Mouse (Mus musculus) kidney, embryonic 14.5 days (tissue): ENCODE data around the gene Ncam1. TPM values are rescaled to one million over a fixed set of nuclear protein-coding genes. Genes with fewer than 3 reads are reported as not detected.
A peak's percentile ranks its signal among the peaks of the same experiment; 100 is the strongest.

Source experiments
- ATAC-seq: fragments of 200-750 bp; cut with Nextera tagmentation; 2 replicates; pipeline ENCODE4 v1.8.0; 2017; ENCODE audit warnings: moderate number of reproducible peaks, mild to moderate bottlenecking, moderate TSS enrichment, moderate library complexity; ENCODE audit not compliant: low FRiP score, low TSS enrichment
- H3K27ac ChIP-seq: fragments of 300-500 bp; sonication (generic); 2 replicates; pipeline ENCODE4 v1.5.1; 2014; ENCODE audit warnings: low read depth, mild to moderate bottlenecking, low read length, moderate library complexity, mixed read lengths
- H3K27me3 ChIP-seq: fragments of 300-500 bp; sonication (generic); 2 replicates; pipeline ENCODE4 v1.6.1; 2014; ENCODE audit warnings: mild to moderate bottlenecking, low read length; ENCODE audit not compliant: control insufficient read depth, insufficient read depth
- H3K36me3 ChIP-seq: fragments of 300-500 bp; sonication (generic); 2 replicates; pipeline ENCODE4 v1.6.1; 2014; ENCODE audit warnings: low read length, mixed read lengths; ENCODE audit not compliant: control insufficient read depth, insufficient read depth
- H3K4me1 ChIP-seq: fragments of 300-500 bp; sonication (generic); 2 replicates; pipeline ENCODE4 v1.6.1; 2014; ENCODE audit warnings: low read length, mixed read lengths; ENCODE audit not compliant: control insufficient read depth, insufficient read depth
- H3K4me2 ChIP-seq: fragments of 300-500 bp; sonication (generic); replicated peaks from 2 replicates; pipeline ENCODE4 v1.6.1; 2014; ENCODE audit warnings: low read depth, mild to moderate bottlenecking, low read length
- H3K4me3 ChIP-seq: fragments of 300-500 bp; sonication (generic); 2 replicates; pipeline ENCODE4 v1.5.1; 2014; ENCODE audit warnings: mild to moderate bottlenecking, low read length
- H3K9ac ChIP-seq: fragments of 300-500 bp; sonication (generic); 2 replicates; pipeline ENCODE4 v1.6.1; 2014; ENCODE audit warnings: low read depth, mild to moderate bottlenecking, low read length, moderate library complexity
- H3K9me3 ChIP-seq: fragments of 300-500 bp; sonication (generic); 2 replicates; pipeline ENCODE4 v1.6.1; 2016; ENCODE audit warnings: low read length; ENCODE audit not compliant: control insufficient read depth
- WGBS: fragments of 180-500 bp; shearing (Covaris S2); extraction: QIAGEN DNeasy Blood & Tissue Kit; methylation state at CpG from one replicate; pipeline ENCODE4 v1.1.7; 2014; 5-methylcytosine and 5-hydroxymethylcytosine counted together
- polyA plus RNA-seq: library from polyadenylated mRNA; unstranded; fragments of >200 nt; fragmentation: Nextera tagmentation; extraction: Ambion mirVana; gene quantifications from 2 replicates; pipeline ENCODE4 v1.2.1, GENCODE M21; 2014

Ncam1 gene
- polyA plus RNA-seq, 1 experiment from 2014 or later: 126 TPM

DNA sequence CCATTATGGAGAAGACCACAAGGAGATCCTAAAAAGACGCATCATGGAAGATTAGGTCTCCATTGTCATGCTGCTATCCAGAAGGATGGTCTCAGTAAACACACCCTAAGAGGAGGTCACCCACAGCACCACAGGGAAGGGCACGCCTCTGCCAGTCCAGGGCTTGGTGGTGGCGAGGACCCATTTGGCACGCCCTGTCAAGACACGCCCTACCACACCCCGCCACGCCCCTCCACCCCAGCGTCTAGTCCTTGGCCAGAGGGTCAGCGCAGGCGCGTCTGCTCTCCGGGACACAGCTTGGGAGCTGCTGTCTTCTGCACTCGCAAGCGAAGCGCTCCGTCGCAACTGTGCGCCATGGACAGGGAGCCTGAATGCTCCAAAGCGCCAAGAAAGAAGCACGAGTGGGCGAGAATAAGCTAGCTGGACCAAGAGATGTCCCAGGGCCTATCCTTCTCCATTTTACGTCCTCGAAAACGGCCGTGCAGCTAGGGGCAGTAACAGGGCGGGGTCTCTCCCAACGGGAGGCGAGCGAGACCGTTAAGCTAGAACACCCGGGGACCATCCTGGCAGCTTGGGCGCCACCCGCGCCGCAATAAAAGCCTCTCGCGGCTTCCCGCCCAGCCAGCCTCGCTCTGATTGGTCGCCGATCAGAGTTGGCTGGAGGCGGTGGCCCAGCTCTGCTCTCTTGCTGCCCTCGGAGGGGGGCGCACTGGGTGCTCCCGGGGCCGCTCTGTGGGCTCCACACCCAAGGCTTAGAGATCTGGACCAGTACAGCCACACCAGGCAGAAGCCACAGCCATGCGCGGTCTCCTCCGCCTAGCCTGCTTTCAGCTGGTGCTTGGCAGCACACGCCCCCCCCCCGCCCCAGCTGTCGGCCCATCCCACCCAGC is 1.9 kb downstream of the Ncam1 start:
- H3K9ac ChIP-seq: peak overlapping the region; percentile 88
- peaks cover 5% of the 10 kb centered on the region; the same call in 1 of the 2 replicates for H3K4me1 ChIP-seq
- no peaks in the 10 kb centered on the region for H3K36me3 ChIP-seq
- H3K9me3 ChIP-seq: no peaks in the 10 kb centered on the region
- H3K4me2 ChIP-seq: peak overlapping the region; percentile 83
- no peaks in the 10 kb centered on the region for H3K27me3 ChIP-seq
- H3K4me3 ChIP-seq: peak overlapping the region; percentile 96
- WGBS: under 1% methylated on average over 51 of the region's 52 CpGs
- peak overlapping the region; percentile 82 for H3K27ac ChIP-seq
- peak; percentile 89 for ATAC-seq

DNA sequence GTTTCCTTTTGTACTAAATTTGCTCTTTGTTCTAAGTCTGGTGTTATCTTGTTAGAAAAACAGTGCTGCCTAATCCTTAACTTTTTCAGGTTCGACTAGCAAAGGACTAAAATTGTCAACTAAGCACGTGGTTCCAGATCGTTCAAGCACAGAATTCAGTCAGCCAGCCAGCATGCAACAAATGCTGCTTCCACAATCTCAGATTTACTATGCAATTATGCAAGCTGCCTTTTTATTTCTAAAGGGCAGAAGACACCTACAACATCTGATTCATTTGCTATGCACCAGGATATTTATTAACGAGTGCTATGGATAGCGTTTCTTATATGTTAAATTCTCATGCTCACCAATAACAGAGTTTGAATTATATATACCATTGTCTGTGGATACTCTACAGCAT is 2.8 kb downstream of the Ncam1 start:
- 40% methylated on average over 5 of the region's 5 CpGs for WGBS
- H3K4me3 ChIP-seq: no peak overlapping the region
- no peak for ATAC-seq
- H3K9ac ChIP-seq: no peak overlapping the region
- H3K9me3 ChIP-seq: no peaks in the 10 kb centered on the region
- no peak overlapping the region for H3K27ac ChIP-seq
- H3K4me2 ChIP-seq: peak overlapping the region; percentile 83
- H3K27me3 ChIP-seq: no peaks in the 10 kb centered on the region
- H3K4me1 ChIP-seq: peaks cover 5% of the 10 kb centered on the region; the same call in 1 of the 2 replicates
- no peaks in the 10 kb centered on the region for H3K36me3 ChIP-seq

DNA sequence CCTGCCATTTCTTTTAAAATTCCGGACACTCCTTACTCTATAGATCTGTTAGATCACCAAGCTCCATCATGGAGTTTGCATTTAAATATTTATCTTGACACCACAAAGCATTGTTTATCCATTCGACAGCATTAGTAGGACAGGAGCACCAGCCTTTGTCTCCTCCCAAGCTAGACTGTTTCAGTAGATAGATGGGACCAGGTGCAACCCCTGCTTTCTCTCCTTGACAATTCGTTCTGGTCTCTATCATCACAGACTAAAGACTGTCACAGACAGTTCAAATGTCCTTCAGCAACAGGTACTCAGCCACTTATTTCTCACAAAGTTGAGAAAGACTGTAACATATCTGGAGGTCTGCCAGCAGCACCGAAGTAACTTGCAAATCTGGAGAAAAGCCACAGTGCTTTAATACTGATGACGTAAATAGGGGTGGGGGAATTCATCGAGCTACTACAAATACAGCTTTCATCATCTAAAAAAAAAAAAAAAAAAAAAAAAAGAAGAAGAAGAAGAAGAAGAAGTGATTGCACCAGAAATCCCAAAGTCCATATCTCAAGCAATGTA is 4.7 kb downstream of the Ncam1 start:
- H3K9me3 ChIP-seq: no peaks in the 10 kb centered on the region
- WGBS: 61% methylated on average over 6 of the region's 6 CpGs
- ATAC-seq: no peak
- H3K9ac ChIP-seq: no peak overlapping the region
- peaks cover 5% of the 10 kb centered on the region; the same call in 1 of the 2 replicates for H3K4me1 ChIP-seq
- no peaks in the 10 kb centered on the region for H3K36me3 ChIP-seq
- no peaks in the 10 kb centered on the region for H3K27me3 ChIP-seq
- H3K27ac ChIP-seq: no peak overlapping the region
- no peak overlapping the region for H3K4me3 ChIP-seq
- H3K4me2 ChIP-seq: no peak overlapping the region

DNA sequence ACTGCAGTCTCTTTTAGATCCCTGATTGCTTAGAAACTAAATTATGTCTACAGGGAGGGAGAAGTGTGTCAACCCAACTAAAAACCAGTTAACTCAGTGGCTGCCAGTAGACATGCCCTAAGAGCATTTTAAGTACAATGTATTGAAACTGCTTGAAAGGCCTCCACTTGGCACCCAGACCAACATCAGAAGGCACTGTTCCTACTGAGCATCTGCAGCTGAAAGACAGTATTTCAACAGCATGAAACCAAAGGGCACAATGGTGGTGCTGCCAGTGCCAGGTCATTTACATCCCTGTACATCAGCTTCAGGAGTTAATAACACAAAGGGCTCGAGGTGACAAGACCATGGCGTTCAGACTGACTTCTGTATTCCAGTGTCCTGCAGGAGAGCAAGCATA is 5.5 kb downstream of the Ncam1 start:
- peaks cover 5% of the 10 kb centered on the region; the same call in 1 of the 2 replicates for H3K4me1 ChIP-seq
- no peaks in the 10 kb centered on the region for H3K9me3 ChIP-seq
- no peak overlapping the region for H3K9ac ChIP-seq
- no peak overlapping the region for H3K4me3 ChIP-seq
- no peak for ATAC-seq
- H3K27me3 ChIP-seq: no peaks in the 10 kb centered on the region
- H3K27ac ChIP-seq: no peak overlapping the region
- 71% methylated on average over 2 of the region's 2 CpGs for WGBS
- no peak overlapping the region for H3K4me2 ChIP-seq
- H3K36me3 ChIP-seq: no peaks in the 10 kb centered on the region

DNA sequence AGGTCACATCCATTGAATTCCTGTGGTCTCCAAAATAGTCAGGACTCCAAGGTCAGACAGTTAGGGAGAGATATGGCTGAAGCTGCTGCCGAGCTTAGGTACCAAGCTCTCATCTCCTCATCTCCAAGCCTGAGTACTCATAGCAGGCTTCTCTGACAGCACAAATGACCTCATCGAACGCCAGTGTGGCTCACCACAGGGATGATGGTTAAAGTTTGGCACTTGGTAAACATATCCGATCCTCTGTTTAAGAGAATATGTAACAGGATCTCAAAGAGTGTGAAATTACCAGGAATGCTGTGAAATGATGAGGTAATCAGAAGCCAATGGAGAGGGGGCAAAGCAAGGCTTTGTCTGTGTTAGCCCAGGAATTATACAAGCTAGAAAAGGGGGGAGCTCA is 6.1 kb downstream of the Ncam1 start:
- Histone ChIP-seq H3K9me3 (no peaks in the 10 kb centered on the region), H3K27me3 (no peaks in the 10 kb centered on the region), H3K4me3 (no peak overlapping the region), H3K4me1 (peaks cover 5% of the 10 kb centered on the region; the same call in 1 of the 2 replicates), H3K9ac (no peak overlapping the region), H3K36me3 (no peaks in the 10 kb centered on the region), H3K27ac (no peak overlapping the region), H3K4me2 (no peak overlapping the region)
- 70% methylated on average over 4 of the region's 4 CpGs for WGBS
- ATAC-seq: no peak

DNA sequence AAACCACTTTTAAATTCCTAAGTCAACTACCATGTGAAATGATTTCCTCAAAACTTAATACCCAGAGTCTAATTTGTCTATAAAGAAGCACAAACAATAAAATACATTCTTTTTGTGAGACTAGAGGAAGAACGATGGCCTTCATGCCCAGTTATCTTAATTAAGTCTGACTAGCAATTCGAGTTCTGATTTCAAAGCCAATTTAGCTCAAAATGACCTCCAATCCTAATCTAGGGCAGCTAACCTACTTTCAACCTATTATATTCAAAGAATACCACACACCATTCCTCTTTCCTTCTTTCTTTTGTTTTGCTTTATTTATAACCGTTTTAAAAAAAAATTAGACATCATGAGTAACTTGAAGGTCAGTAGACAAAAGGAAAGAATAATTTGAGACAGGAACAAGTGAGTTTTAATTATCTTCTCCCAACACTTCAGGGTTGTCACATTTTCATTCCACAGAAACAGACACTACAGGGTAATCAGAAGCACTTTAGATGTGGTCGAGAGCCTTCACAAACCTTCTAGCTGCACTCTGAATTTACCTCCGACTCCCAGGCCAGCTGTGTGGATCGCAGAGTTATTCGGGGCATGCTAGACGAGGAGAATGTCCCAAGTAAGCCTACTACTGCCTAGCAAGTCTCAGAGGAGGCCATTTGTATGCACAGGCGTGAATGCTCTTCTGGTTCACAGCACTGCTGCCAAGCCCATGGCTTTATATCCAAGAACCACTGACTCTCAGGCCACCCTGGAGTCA is 17.5 kb downstream of the Ncam1 start:
- Histone ChIP-seq H3K9ac (no peak overlapping the region), H3K27ac (no peak overlapping the region), H3K36me3 (no peaks in the 10 kb centered on the region), H3K4me2 (no peak overlapping the region), H3K4me3 (no peak overlapping the region), H3K4me1 (no peaks in the 10 kb centered on the region), H3K27me3 (no peaks in the 10 kb centered on the region), H3K9me3 (no peaks in the 10 kb centered on the region)
- ATAC-seq: no peak
- 77% methylated on average over 9 of the region's 9 CpGs for WGBS

DNA sequence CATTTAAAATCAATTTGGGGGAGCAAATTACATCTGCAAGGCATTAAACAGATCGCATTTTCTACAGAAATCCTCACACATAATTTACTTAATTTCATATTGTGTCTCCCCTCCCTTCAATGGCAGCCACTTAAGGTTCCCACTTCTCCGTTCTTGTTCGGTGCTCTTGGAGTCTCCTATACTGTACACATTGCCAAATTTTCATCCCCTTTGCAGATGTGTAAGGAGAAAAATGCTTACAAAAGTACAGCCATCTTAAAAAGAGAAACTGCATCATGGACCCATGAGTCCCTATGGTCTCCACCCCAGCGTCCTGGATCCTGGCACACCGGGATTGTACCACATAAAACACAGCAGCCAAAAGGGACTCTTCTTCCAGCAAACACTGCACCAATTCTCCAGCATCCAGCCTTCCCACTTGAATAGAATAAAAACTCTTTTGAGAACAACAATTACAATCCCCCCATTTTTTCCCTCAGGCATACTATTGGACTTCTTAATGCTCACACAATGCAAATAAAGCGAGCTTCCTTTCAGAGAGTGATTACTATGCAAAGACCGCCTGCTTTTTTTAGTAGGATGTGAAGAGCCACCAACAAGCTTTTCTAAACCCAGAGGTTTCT is 21.6 kb downstream of the Ncam1 start:
- no peak for ATAC-seq
- H3K9me3 ChIP-seq: no peaks in the 10 kb centered on the region
- H3K27me3 ChIP-seq: no peaks in the 10 kb centered on the region
- H3K4me1 ChIP-seq: peaks cover 8% of the 10 kb centered on the region; the same call in 1 of the 2 replicates
- no peak overlapping the region for H3K4me3 ChIP-seq
- H3K36me3 ChIP-seq: no peaks in the 10 kb centered on the region
- H3K4me2 ChIP-seq: no peak overlapping the region
- no peak overlapping the region for H3K27ac ChIP-seq
- H3K9ac ChIP-seq: no peak overlapping the region
- WGBS: 80% methylated on average over 7 of the region's 7 CpGs

DNA sequence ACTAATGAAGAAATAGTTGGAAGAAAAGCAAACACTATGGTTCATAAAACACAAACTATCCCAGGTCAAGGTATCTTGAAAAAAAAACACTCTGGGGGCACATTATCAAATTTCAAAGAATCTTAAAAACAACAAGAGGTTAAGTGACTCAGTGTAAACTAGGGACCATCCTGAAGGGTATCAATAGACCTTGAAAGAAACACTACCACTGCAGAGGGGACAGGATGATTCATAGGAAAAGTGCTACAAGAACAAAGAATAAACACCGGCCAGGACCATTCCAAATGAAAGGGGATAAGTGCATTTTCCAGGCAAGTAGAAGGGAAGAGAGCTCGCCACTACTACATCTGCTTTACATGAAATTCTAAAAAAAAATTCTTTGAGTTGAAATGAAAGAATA is 32.1 kb downstream of the Ncam1 start:
- Histone ChIP-seq H3K9ac (no peak overlapping the region), H3K27me3 (no peaks in the 10 kb centered on the region), H3K4me1 (peaks cover 18% of the 10 kb centered on the region), H3K4me2 (no peak overlapping the region), H3K9me3 (0 out of 2 replicates have a peak, but pooled peaks cover 2% of the 10 kb centered on the region), H3K36me3 (no peaks in the 10 kb centered on the region), H3K4me3 (no peak overlapping the region), H3K27ac (no peak overlapping the region)
- peak; percentile 81 for ATAC-seq
- WGBS: 16% methylated on average over 2 of the region's 2 CpGs
